Mouse (Mus musculus) forebrain, embryonic 16.5 days (tissue): ENCODE measurements around the gene Myo1d. TPM values are rescaled to one million over a fixed set of nuclear protein-coding genes. Genes with fewer than 3 reads are reported as not detected.

Source experiments
- ATAC-seq: fragments of 200-750 bp; cut with Nextera tagmentation; 2 replicates; pipeline ENCODE4 v1.8.0; 2017; ENCODE audit warnings: mild to moderate bottlenecking, moderate library complexity
- H3K27ac ChIP-seq: fragments of 300-500 bp; sonication (generic); 2 replicates; pipeline ENCODE4 v1.5.1; 2014; ENCODE audit warnings: low read length, control low read depth
- H3K27me3 ChIP-seq: fragments of 300-500 bp; sonication (generic); replicated peaks from 2 replicates; pipeline ENCODE4 v1.6.1; 2014; ENCODE audit warnings: low read length; ENCODE audit not compliant: control insufficient read depth, insufficient read depth
- H3K36me3 ChIP-seq: fragments of 300-500 bp; sonication (generic); 2 replicates; pipeline ENCODE4 v1.6.1; 2014; ENCODE audit not compliant: control insufficient read depth, insufficient read depth
- H3K4me1 ChIP-seq: fragments of 300-500 bp; sonication (generic); replicated peaks from 2 replicates; pipeline ENCODE4 v1.6.1; 2014; ENCODE audit warnings: low read length; ENCODE audit not compliant: control insufficient read depth, insufficient read depth
- H3K4me2 ChIP-seq: fragments of 300-500 bp; sonication (generic); 2 replicates; pipeline ENCODE4 v1.6.1; 2014; ENCODE audit warnings: mild to moderate bottlenecking, low read length, control low read depth
- H3K4me3 ChIP-seq: fragments of 300-500 bp; sonication (generic); replicated peaks from 2 replicates; pipeline ENCODE4 v1.5.1; 2014; ENCODE audit warnings: mild to moderate bottlenecking, low read length, control low read depth
- H3K9ac ChIP-seq: fragments of 300-500 bp; sonication (generic); replicated peaks from 2 replicates; pipeline ENCODE4 v1.6.1; 2014; ENCODE audit warnings: low read depth, low read length, control low read depth
- H3K9me3 ChIP-seq: fragments of 300-500 bp; sonication (generic); 2 replicates; pipeline ENCODE4 v1.6.1; 2016; ENCODE audit warnings: low read length; ENCODE audit not compliant: control insufficient read depth
- WGBS: fragments of 180-500 bp; shearing (Covaris S2); extraction: QIAGEN DNeasy Blood & Tissue Kit; methylation state at CpG from one replicate; pipeline ENCODE4 v1.1.7; 2014; 5-methylcytosine and 5-hydroxymethylcytosine counted together
- polyA plus RNA-seq: library from polyadenylated mRNA; unstranded; fragments of >200 nt; fragmentation: Nextera tagmentation; extraction: Ambion mirVana; gene quantifications from 2 replicates; pipeline ENCODE4 v1.2.1, GENCODE M21; 2015

The Myo1d gene
- polyA plus RNA-seq, 1 experiment from 2014 or later = 2.2 TPM

DNA sequence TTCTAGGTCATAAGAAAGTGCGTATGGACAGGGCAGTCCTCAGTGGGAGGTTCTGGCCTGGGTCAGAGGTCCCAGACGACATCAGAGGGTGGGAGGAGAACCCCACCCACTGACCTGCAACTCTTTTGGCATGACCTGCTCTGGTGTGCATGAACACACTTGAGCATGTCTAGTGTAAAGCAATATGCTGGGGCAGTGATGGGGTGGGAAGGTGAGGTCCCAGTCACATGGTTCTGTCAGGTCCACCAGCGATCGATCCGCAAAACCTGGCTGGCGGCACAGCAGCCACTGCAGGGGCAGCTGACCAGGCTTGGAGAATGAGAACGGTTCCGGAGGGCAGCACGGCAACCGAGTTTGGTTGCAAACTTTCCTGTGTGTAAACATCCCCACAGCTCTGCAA, 297.5 kb downstream of the Myo1d start:
- peaks cover 7% of the 10 kb centered on the region; the same call in 1 of the 2 replicates for H3K36me3 ChIP-seq
- H3K4me1 ChIP-seq = peaks cover 50% of the 10 kb centered on the region
- no peak overlapping the region; the same call in 1 of the 2 replicates for H3K9ac ChIP-seq
- no peak overlapping the region for H3K27ac ChIP-seq
- H3K4me2 ChIP-seq = peak overlapping the region; percentile 97
- no peak for ATAC-seq
- no peaks in the 10 kb centered on the region for H3K27me3 ChIP-seq
- 82% methylated on average over 10 of the region's 10 CpGs for WGBS
- no peaks in the 10 kb centered on the region for H3K9me3 ChIP-seq
- peak overlapping the region; percentile 12; the same call in 1 of the 2 replicates for H3K4me3 ChIP-seq

DNA sequence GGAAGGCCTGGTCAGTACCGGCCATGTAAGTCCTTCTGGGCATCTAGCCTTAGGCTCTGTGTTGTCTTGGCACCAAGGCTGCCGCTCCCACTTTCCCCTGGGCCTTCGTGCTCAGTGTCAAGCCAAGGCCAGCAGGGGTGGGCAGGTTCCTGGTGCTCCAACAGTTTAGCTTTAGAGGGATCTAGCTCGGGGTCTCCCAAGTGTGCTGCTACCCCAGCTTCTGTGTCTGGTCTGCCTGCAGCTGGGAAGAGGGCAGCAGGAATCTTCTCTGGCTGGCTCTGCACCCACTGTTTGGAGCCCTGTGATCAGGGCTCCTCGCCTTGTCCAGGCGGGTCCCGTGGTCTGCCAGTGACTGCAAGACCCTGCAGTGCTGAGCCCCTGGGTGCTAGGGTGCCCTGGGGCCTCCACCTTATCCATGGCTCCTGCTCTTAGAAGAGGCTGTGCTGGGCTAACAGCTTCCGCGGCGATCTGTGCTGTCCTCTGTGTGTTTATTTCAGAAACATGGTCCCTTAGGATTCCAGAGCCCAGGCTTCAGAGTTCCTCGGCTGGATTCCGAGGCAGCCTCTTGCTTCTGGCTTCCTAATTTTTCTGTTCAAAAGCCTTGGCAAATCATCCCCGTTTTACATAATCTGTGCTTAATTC, 298.3 kb downstream of the Myo1d start:
- Histone ChIP-seq H3K9ac (peak overlapping the region; percentile 62), H3K36me3 (peaks cover 7% of the 10 kb centered on the region; the same call in 1 of the 2 replicates), H3K27ac (peak overlapping the region; percentile 10; the same call in 1 of the 2 replicates), H3K4me1 (peaks cover 50% of the 10 kb centered on the region), H3K4me3 (peak overlapping the region; percentile 47), H3K27me3 (no peaks in the 10 kb centered on the region), H3K4me2 (peak overlapping the region; percentile 97), H3K9me3 (no peaks in the 10 kb centered on the region)
- 75% methylated on average over 13 of the region's 13 CpGs for WGBS
- no peak for ATAC-seq

DNA sequence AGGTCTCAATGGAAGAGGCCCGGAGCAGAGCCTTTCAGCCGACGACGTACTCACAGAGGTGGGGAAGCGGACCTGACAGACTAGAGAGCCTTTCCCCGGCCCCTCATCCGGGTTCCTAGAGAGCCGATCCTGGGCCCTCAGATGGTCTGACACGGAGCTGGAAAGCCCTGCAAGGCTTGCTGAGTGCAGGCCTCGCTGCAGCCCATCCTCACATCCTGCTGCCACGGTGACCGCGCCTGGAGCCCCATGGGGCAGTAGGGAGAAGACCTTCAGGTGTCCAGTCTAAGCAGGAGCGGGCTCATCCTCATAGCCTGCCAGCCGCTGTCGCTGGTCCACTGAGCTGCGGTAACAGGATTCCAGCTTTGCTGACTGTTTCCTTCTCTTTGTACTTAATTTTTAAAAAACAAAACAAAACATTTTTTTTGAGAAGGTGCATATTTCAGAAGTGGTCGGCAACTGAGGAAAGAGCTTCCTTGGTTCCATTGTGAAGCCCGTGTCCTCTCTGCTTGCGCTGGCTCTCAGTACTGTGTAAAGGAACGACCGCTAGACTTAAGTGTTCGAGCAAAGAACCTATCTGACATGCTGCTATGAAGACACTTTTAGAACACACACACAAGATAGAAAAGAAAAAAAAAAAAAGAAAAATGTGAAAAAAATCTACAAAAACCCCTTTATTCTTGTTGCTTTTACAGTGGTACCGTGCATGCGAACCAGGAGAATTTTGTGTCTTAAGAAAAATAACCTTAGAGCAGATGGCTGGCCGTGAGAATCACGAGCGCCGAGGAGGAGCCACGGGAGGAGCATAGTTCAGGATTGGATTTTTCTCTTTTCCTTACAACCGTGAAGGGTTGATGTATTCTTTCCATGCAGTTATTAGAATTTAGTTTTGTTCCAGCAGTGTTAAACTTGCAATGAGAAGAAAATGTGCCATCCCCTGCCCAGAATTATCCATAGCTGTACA, 299.6 kb downstream of the Myo1d start:
- H3K9me3 ChIP-seq = no peaks in the 10 kb centered on the region
- peak overlapping the region; percentile 99 for H3K27ac ChIP-seq
- ATAC-seq = no peak
- peak overlapping the region; percentile 93 for H3K4me3 ChIP-seq
- no peaks in the 10 kb centered on the region for H3K27me3 ChIP-seq
- peak overlapping the region; percentile 99 for H3K9ac ChIP-seq
- H3K4me1 ChIP-seq = peaks cover 53% of the 10 kb centered on the region
- 51% methylated on average over 31 of the region's 31 CpGs for WGBS
- peaks cover 7% of the 10 kb centered on the region; the same call in 1 of the 2 replicates for H3K36me3 ChIP-seq
- peak overlapping the region; percentile 97 for H3K4me2 ChIP-seq

DNA sequence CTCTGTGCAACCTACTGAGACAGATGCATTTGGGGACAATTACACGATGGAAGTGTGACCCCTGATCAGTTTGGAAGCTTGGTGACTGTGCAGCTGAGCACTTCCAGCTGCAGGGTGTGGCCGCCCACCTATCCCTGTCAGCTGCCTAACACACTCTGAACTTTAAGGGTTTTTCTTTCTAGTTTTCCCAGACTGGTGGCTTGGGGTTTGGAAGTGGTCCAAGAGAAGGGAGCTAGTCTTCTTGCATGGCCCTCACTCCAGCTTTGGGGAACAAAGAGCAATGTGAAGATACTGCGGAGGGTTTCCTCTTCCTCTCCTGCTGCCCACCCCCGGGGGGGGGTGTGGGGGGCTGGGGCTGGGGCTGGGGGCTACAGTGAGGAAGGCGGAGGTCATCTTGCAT, 300.4 kb downstream of the Myo1d start:
- 29% methylated on average over 5 of the region's 5 CpGs for WGBS
- Histone ChIP-seq H3K4me2 (peak overlapping the region; percentile 97), H3K36me3 (peaks cover 7% of the 10 kb centered on the region; the same call in 1 of the 2 replicates), H3K4me1 (peaks cover 47% of the 10 kb centered on the region), H3K4me3 (peak overlapping the region; percentile 93), H3K9ac (peak overlapping the region; percentile 99), H3K27me3 (no peaks in the 10 kb centered on the region), H3K27ac (peak overlapping the region; percentile 99), H3K9me3 (no peaks in the 10 kb centered on the region)
- ATAC-seq = no peak

DNA sequence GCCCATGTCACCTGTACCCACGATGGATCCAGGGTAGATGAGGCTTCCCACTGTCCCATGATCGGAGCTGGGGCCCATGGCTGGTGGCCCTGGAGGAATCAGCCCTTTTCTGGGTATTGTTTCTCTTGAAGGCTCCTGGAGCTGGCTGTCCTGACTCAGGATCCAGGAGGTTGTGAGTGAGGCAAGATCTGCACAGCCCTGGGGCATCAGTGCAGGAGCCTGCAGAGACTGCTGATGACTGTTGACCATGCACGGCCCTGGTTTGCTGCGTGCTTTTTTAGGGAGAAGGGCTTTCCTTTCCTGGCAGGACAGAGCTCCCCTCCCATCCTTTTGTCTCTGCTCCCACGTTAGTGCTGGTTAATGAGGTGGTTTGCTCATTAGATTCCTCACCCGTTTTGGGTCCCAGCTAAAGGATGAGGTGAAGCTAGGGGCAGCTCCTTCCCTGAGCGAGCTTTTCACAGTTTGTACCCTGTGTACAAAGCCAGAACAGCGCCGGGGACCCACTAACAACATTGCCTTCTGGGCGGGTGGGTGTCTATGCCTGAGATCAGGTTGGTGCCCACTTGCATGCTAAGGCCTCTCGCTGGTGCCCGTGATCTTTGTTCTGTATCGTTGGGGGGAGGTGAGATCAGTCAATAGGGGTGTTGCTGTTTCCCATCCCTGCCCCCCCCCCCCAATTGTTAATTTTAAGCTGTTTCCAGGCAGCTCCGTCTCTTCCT, 301.0 kb downstream of the Myo1d start:
- H3K27ac ChIP-seq = peak overlapping the region; percentile 99
- H3K4me1 ChIP-seq = peaks cover 42% of the 10 kb centered on the region
- peak overlapping the region; percentile 93 for H3K4me3 ChIP-seq
- ATAC-seq = no peak
- no peaks in the 10 kb centered on the region for H3K27me3 ChIP-seq
- peaks cover 7% of the 10 kb centered on the region; the same call in 1 of the 2 replicates for H3K36me3 ChIP-seq
- 12% methylated on average over 14 of the region's 14 CpGs for WGBS
- peak overlapping the region; percentile 97 for H3K4me2 ChIP-seq
- no peaks in the 10 kb centered on the region for H3K9me3 ChIP-seq
- H3K9ac ChIP-seq = peak overlapping the region; percentile 99

DNA sequence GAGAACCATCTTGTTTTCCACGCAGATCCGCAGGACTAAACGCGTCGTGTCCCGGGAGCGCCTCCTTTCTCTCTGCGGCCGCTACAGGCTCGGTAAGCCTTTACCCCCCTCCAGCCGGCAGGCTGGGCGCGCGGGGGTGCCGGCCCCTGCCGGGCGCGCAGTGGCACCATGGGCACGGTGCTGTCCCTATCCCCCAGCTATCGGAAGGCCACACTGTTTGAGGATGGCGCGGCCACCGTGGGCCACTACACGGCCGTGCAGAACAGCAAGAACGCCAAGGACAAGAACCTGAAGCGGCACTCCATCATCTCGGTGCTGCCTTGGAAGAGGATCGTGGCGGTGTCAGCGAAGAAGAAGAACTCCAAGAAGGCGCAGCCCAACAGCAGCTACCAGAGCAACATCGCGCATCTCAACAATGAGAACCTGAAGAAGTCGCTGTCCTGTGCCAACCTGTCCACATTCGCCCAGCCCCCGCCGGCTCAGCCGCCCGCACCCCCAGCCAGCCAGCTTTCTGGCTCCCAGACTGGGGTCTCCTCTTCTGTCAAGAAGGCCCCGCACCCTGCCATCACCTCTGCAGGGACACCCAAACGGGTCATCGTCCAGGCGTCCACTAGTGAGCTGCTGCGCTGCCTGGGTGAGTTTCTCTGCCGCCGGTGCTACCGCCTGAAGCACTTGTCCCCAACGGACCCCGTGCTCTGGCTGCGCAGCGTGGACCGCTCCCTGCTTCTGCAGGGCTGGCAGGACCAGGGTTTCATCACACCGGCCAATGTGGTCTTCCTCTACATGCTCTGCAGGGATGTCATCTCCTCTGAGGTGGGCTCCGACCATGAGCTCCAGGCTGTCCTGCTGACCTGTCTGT, 302.3 kb downstream of the Myo1d start:
- no peaks in the 10 kb centered on the region for H3K27me3 ChIP-seq
- H3K36me3 ChIP-seq = peaks cover 7% of the 10 kb centered on the region; the same call in 1 of the 2 replicates
- peak; percentile 22 for ATAC-seq
- peak overlapping the region; percentile 99 for H3K9ac ChIP-seq
- H3K4me1 ChIP-seq = peaks cover 29% of the 10 kb centered on the region
- 9% methylated on average over 55 of the region's 55 CpGs for WGBS
- H3K9me3 ChIP-seq = no peaks in the 10 kb centered on the region
- peak overlapping the region; percentile 99 for H3K27ac ChIP-seq
- H3K4me2 ChIP-seq = peak overlapping the region; percentile 97
- H3K4me3 ChIP-seq = peak overlapping the region; percentile 93

DNA sequence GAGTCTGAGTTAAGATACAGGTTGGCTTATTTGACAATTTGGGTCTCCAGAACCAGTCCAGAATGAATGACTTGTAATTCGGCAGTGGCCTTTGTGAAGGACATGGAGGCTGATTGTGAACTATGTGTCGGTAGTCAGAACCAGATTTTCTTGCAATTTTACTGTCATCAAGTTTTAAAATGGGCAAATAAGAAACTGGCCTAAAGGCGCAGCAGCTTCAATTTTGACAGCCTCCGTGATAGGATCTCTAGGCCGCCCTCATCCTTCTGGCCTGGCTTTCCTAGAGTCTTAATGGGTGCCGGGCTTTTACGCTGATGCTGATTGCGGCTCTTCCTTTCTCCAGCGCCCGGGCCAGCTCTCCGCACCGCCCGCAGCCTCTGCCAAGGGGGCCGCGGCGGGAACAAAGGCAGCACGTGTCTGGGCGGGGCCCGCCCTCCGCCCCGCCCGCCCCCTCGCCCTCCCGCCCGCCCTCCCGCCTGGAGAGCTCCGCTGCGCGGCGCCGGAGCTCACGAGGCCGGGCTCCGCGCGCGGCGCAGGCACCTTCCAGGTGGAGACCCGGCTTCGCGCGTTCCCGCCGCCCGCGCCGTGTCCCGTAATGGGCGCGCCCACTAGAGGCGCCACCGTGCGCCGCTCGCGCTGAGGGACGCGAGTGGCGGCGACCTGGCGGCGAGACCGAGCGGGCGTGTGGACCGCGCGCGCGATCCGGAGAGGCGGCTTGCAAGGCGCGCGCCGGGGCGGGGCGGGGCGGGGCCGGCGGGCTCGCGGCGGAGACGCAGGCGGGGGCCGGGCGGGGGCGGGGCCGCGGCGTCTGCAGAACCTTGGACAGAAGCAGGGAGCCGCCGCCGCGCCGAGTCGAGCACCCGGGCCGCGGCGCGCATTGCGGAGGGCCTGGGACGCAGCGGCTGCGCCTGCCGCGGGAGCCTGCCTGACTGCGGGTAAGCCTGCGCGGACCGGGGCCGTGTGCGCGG, 303.3 kb downstream of the Myo1d start, which contains the start of gene Cdk5r1:
Gene Cdk5r1 (plus strand): TSS at position 802 of the 968 bp plus-strand sequence.
- Histone ChIP-seq H3K36me3 (peaks cover 7% of the 10 kb centered on the region; the same call in 1 of the 2 replicates), H3K4me2 (peak within 1 kb of the TSS; percentile 97), H3K9me3 (no peaks in the 10 kb centered on the region), H3K27me3 (no peaks in the 10 kb centered on the region), H3K27ac (peak within 1 kb of the TSS; percentile 99), H3K4me1 (peaks cover 23% of the 10 kb centered on the region), H3K9ac (peak within 1 kb of the TSS; percentile 99), H3K4me3 (peak within 1 kb of the TSS; percentile 93)
- WGBS = under 1% methylated on average over 64 of the region's 116 CpGs
- ATAC-seq = peak; percentile 88
